Mouse (Mus musculus) brown adipose tissue, adult 24 weeks (tissue): Measurements from ENCODE around the gene Tpgs1. TPM values are rescaled to one million over a fixed set of nuclear protein-coding genes. Genes with fewer than 3 reads are reported as not detected.
"Not testable (repeated sequence)": the region's sequence is repeated elsewhere in the genome, so short reads cannot be mapped to it uniquely, and the experiment has no call there.

Experiments
- H3K27ac ChIP-seq: fragments of 200-500 bp; replicated peaks from 2 replicates; pipeline ENCODE4 v1.5.1; 2012; ENCODE audit warnings: low read depth, mild to moderate bottlenecking, low read length
- H3K4me1 ChIP-seq: fragments of 200-500 bp; 2 replicates; pipeline ENCODE4 v1.6.1; 2012; ENCODE audit warnings: low read length, mixed read lengths; ENCODE audit not compliant: control insufficient read depth, insufficient read depth, insufficient read length
- H3K4me3 ChIP-seq: fragments of 200-500 bp; 2 replicates; pipeline ENCODE4 v1.5.1; 2012; ENCODE audit warnings: low read depth, mild to moderate bottlenecking, low read length, moderate library complexity; ENCODE audit not compliant: insufficient read depth
- polyA plus RNA-seq: library from polyadenylated mRNA; stranded (reverse); fragments of >200 nt; gene quantifications from 2 replicates; pipeline ENCODE4 v1.2.4, GENCODE M21; 2012; ENCODE audit not compliant: missing spikeins, insufficient read depth, insufficient read length

The Tpgs1 gene
- polyA plus RNA-seq, 1 experiment: 17.6 TPM

GRCm38 (mm10) chr10:79693580-79694378 lies 24.6 kb downstream of the Tpgs1 start:
- Histone ChIP-seq H3K4me3 (no peak overlapping the region), H3K27ac (no peak overlapping the region), H3K4me1 (no peaks in the 10 kb centered on the region)

- no peaks in the 10 kb centered on the region for H3K4me1 ChIP-seq
- H3K4me3 ChIP-seq: no peak overlapping the region
- no peak overlapping the region for H3K27ac ChIP-seq
Measured at GRCm38 (mm10) chr10:79694379-79694655, 25.1 kb downstream of the Tpgs1 start.

GRCm38 (mm10) chr10:79695231-79696128 lies 26.3 kb downstream of the Tpgs1 start:
- H3K4me1 ChIP-seq: no peaks in the 10 kb centered on the region
- H3K4me3 ChIP-seq: no peak overlapping the region
- H3K27ac ChIP-seq: no peak overlapping the region

- no peak overlapping the region for H3K4me3 ChIP-seq
Measured at GRCm38 (mm10) chr10:79696129-79696651, 27.0 kb downstream of the Tpgs1 start.

GRCm38 (mm10) chr10:79697916-79698315 lies 28.7 kb downstream of the Tpgs1 start:
- Histone ChIP-seq H3K4me1 (peaks cover 6% of the 10 kb centered on the region), H3K27ac (no peak overlapping the region), H3K4me3 (no peak overlapping the region)

More at GRCm38 (mm10) chr10:79696129-79696651, 27.0 kb downstream of the Tpgs1 start:
- Histone ChIP-seq H3K27ac (peak overlapping the region; percentile 36; the same call in 1 of the 2 replicates), H3K4me1 (peaks cover 4% of the 10 kb centered on the region)

GRCm38 (mm10) chr10:79698459-79698858 lies 29.3 kb downstream of the Tpgs1 start:
- H3K4me3 ChIP-seq: no peak overlapping the region
- no peak overlapping the region for H3K27ac ChIP-seq

GRCm38 (mm10) chr10:79700676-79701075 lies 31.5 kb downstream of the Tpgs1 start:
- Histone ChIP-seq H3K4me3 (no peak overlapping the region), H3K27ac (no peak overlapping the region)

More at GRCm38 (mm10) chr10:79698459-79698858, 29.3 kb downstream of the Tpgs1 start:
- peaks cover 6% of the 10 kb centered on the region for H3K4me1 ChIP-seq

GRCm38 (mm10) chr10:79701443-79702129 lies 32.4 kb downstream of the Tpgs1 start:
- Histone ChIP-seq H3K4me3 (no peak overlapping the region), H3K4me1 (peaks cover 23% of the 10 kb centered on the region), H3K27ac (peak overlapping the region; percentile 42)

More at GRCm38 (mm10) chr10:79700676-79701075, 31.5 kb downstream of the Tpgs1 start:
- peaks cover 14% of the 10 kb centered on the region for H3K4me1 ChIP-seq

GRCm38 (mm10) chr10:79702970-79703369 lies 33.8 kb downstream of the Tpgs1 start:
- not testable (repeated sequence) for H3K4me3 ChIP-seq, H3K27ac ChIP-seq
- H3K4me1 ChIP-seq: peaks cover 30% of the 10 kb centered on the region

GRCm38 (mm10) chr10:79703541-79703940 lies 34.4 kb downstream of the Tpgs1 start:
- Histone ChIP-seq H3K27ac (peak overlapping the region; percentile 21; the same call in 1 of the 2 replicates), H3K4me3 (peak overlapping the region; percentile 13; the same call in 1 of the 2 replicates), H3K4me1 (peaks cover 30% of the 10 kb centered on the region)

GRCm38 (mm10) chr10:79704065-79704969 lies 35.1 kb downstream of the Tpgs1 start, which contains the start of gene Bsg:
Bsg (plus strand) TSS chr10:79704491.
- Histone ChIP-seq H3K4me3 (peak within 1 kb of the TSS; percentile 97), H3K27ac (peak within 1 kb of the TSS; percentile 89), H3K4me1 (peaks cover 30% of the 10 kb centered on the region)

- peak overlapping the region; percentile 97 for H3K4me3 ChIP-seq
- peaks cover 30% of the 10 kb centered on the region for H3K4me1 ChIP-seq
- peak overlapping the region; percentile 89 for H3K27ac ChIP-seq
Measured at GRCm38 (mm10) chr10:79704970-79705360, 35.8 kb downstream of the Tpgs1 start.

GRCm38 (mm10) chr10:79705951-79706350 lies 36.8 kb downstream of the Tpgs1 start:
- H3K4me3 ChIP-seq: peak overlapping the region; percentile 97
- H3K27ac ChIP-seq: peak overlapping the region; percentile 14; the same call in 1 of the 2 replicates
- peaks cover 28% of the 10 kb centered on the region for H3K4me1 ChIP-seq
